Mouse (Mus musculus) hindbrain, postnatal 0 days (tissue): Measurements from ENCODE around the gene Uncx. TPM values are rescaled to one million over a fixed set of nuclear protein-coding genes. Genes with fewer than 3 reads are reported as not detected.

Experiments used
- ATAC-seq: fragments of 200-750 bp; cut with Nextera tagmentation; 2 replicates; pipeline ENCODE4 v1.8.0; 2017; ENCODE audit warnings: mild to moderate bottlenecking, moderate TSS enrichment, moderate library complexity
- DNase-seq: peaks from one replicate; pipeline ENCODE4 v3.0.0-alpha.2; 2015; ENCODE audit warnings: low spot score
- H3K27ac ChIP-seq: fragments of 300-500 bp; sonication (generic); 2 replicates; pipeline ENCODE4 v1.5.1; 2014; ENCODE audit warnings: mild to moderate bottlenecking
- H3K27me3 ChIP-seq: fragments of 300-500 bp; sonication (generic); 2 replicates; pipeline ENCODE4 v1.6.1; 2014; ENCODE audit warnings: low read length, mixed read lengths; ENCODE audit not compliant: insufficient read depth
- H3K36me3 ChIP-seq: fragments of 300-500 bp; sonication (generic); 2 replicates; pipeline ENCODE4 v1.6.1; 2014; ENCODE audit warnings: low read length, mixed read lengths; ENCODE audit not compliant: insufficient read depth
- H3K4me1 ChIP-seq: fragments of 300-500 bp; sonication (generic); 2 replicates; pipeline ENCODE4 v1.6.1; 2014; ENCODE audit warnings: antibody characterized with exemption, low read length, mixed read lengths; ENCODE audit not compliant: insufficient read depth
- H3K4me2 ChIP-seq: fragments of 300-500 bp; sonication (generic); 2 replicates; pipeline ENCODE4 v1.6.1; 2014; ENCODE audit warnings: low read depth, mild to moderate bottlenecking, low read length, moderate library complexity, mixed read lengths
- H3K4me3 ChIP-seq: fragments of 300-500 bp; sonication (generic); 2 replicates; pipeline ENCODE4 v1.5.1; 2014; ENCODE audit warnings: low read length
- H3K9ac ChIP-seq: fragments of 300-500 bp; sonication (generic); replicated peaks from 2 replicates; pipeline ENCODE4 v1.6.1; 2014; ENCODE audit warnings: mild to moderate bottlenecking, low read length, moderate library complexity, mixed read lengths
- H3K9me3 ChIP-seq: fragments of 300-500 bp; sonication (generic); 2 replicates; pipeline ENCODE4 v1.6.1; 2016; ENCODE audit warnings: low read length, mixed read lengths
- CTCF ChIP-seq: IDR thresholded peaks from 2 replicates; pipeline ENCODE4 v1.5.1; 2016; ENCODE audit warnings: antibody characterized with exemption, control low read depth, low read depth
- WGBS: fragments of 180-500 bp; shearing (Covaris S2); extraction: QIAGEN DNeasy Blood & Tissue Kit; methylation state at CpG from one replicate; pipeline ENCODE4 v1.1.7; 2014; 5-methylcytosine and 5-hydroxymethylcytosine counted together
- polyA plus RNA-seq: library from polyadenylated mRNA; unstranded; fragments of >200 nt; fragmentation: Nextera tagmentation; extraction: Ambion mirVana; gene quantifications from 2 replicates; pipeline ENCODE4 v1.2.1, GENCODE M21; 2015
- total RNA-seq: library from RNA; depleted of rRNA; stranded (reverse); fragments of >200 nt; gene quantifications from 2 replicates; pipeline ENCODE4 v1.2.3, GENCODE M21; 2014

The Uncx gene
- total and polyA plus RNA-seq, 2 experiments from 2014 or later = 30.6 to 31.3 TPM

GRCm38 (mm10) chr5:139561363-139562001 lies 18.2 kb downstream of the Uncx start:
- Histone ChIP-seq H3K4me2 (no peak overlapping the region), H3K4me1 (peaks cover 17% of the 10 kb centered on the region), H3K27me3 (peaks cover 4% of the 10 kb centered on the region; the same call in 1 of the 2 replicates), H3K9ac (no peak overlapping the region), H3K36me3 (no peaks in the 10 kb centered on the region), H3K9me3 (no peaks in the 10 kb centered on the region), H3K4me3 (no peak overlapping the region), H3K27ac (no peak overlapping the region)
- no peak for ATAC-seq
- TF ChIP-seq CTCF = no peak
- WGBS = 64% methylated on average over 4 of the region's 4 CpGs
- no peak for DNase-seq

DNA sequence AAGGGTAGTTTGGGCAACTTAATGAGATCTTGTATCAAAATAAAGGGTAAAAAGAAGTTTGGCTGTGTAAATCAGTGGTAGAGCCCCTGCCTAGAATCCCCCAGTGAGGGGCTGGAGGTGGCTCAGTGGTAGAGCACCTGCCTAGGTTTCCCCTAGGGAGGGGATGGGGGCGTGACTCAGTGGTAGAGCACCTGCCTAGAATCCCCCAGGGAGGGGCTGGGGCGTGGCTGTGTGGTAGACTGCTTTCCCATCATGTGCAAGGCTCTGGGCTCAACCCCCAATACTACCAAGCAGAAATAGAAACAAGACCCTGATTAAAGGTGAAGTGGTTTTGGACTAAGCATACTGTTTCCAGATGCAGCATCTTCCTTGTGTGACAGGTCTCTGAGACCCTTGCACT lies 21.4 kb downstream of the Uncx start:
- ATAC-seq = no peak
- TF ChIP-seq CTCF = no peak

DNA sequence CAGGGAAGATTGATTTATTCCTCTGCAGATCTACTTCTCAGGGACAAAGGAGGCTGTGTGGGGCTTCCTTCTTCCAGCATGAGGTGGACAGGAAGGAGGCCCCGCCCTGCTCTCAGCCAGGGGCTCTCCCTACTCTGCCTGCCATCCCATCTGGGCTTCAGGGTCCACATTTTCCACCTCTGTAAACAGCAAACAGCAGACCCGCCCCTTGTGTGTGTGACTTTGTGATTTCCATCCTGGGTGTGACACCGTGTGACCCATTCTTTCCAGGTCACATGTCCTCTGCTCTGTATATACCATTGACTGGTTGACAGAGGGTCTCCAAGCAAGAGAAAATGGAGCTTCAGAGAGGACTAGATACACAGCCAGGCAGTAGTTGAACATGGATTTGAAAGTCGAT lies 22.2 kb downstream of the Uncx start:
- H3K4me1 ChIP-seq = peaks cover 5% of the 10 kb centered on the region; the same call in 1 of the 2 replicates
- H3K27ac ChIP-seq = no peak overlapping the region
- DNase-seq (no peak), ATAC-seq (no peak)
- no peak for TF ChIP-seq CTCF
- H3K4me2 ChIP-seq = no peak overlapping the region
- H3K36me3 ChIP-seq = no peaks in the 10 kb centered on the region
- 60% methylated on average over 4 of the region's 4 CpGs for WGBS
- H3K9ac ChIP-seq = no peak overlapping the region
- peaks cover 4% of the 10 kb centered on the region; the same call in 1 of the 2 replicates for H3K27me3 ChIP-seq
- no peak overlapping the region for H3K4me3 ChIP-seq
- H3K9me3 ChIP-seq = no peaks in the 10 kb centered on the region

More for the DNA sequence above, 21.4 kb downstream of the Uncx start:
- Histone ChIP-seq H3K4me3 (no peak overlapping the region), H3K4me2 (no peak overlapping the region), H3K9ac (no peak overlapping the region), H3K27ac (no peak overlapping the region), H3K4me1 (peaks cover 5% of the 10 kb centered on the region; the same call in 1 of the 2 replicates), H3K9me3 (no peaks in the 10 kb centered on the region), H3K36me3 (no peaks in the 10 kb centered on the region), H3K27me3 (peaks cover 4% of the 10 kb centered on the region; the same call in 1 of the 2 replicates)
- WGBS = 69% methylated on average over 2 of the region's 2 CpGs
- DNase-seq = no peak

GRCm38 (mm10) chr5:139566640-139567399 lies 23.5 kb downstream of the Uncx start:
- H3K36me3 ChIP-seq = no peaks in the 10 kb centered on the region
- H3K27me3 ChIP-seq = peaks cover 4% of the 10 kb centered on the region; the same call in 1 of the 2 replicates
- TF ChIP-seq CTCF = no peak; the same call in 1 of the 2 replicates
- no peaks in the 10 kb centered on the region for H3K9me3 ChIP-seq
- no peak overlapping the region for H3K4me3 ChIP-seq
- no peak for DNase-seq
- ATAC-seq = no peak
- peaks cover 5% of the 10 kb centered on the region; the same call in 1 of the 2 replicates for H3K4me1 ChIP-seq
- no peak overlapping the region for H3K27ac ChIP-seq
- no peak overlapping the region for H3K4me2 ChIP-seq
- no peak overlapping the region for H3K9ac ChIP-seq
- 66% methylated on average over 6 of the region's 6 CpGs for WGBS

DNA sequence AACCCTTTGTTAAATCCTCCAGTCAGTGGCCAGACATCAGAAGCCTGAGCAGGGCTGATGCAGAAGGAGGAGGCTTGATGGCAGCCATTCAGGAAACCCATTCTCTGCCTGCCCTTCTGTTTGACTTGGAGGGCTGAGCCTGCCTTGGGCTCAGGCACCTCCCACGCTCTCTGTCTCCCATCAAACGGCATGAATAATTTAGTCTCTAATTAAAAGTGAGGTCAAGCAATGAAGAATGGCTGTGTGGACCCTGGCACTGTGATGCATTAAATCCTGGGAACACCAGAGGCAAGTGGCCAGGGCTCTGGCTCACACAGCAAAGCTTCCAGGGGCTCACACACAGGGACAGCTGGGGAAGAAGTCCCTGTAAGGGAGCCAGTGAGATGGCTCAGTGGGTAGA lies 24.8 kb downstream of the Uncx start:
- no peak overlapping the region for H3K4me3 ChIP-seq
- H3K4me2 ChIP-seq = no peak overlapping the region
- peak; percentile 69 for DNase-seq
- H3K9me3 ChIP-seq = no peaks in the 10 kb centered on the region
- peak; percentile 72 for ATAC-seq
- WGBS = 18% methylated on average over 2 of the region's 2 CpGs
- peaks cover 4% of the 10 kb centered on the region; the same call in 1 of the 2 replicates for H3K27me3 ChIP-seq
- no peak overlapping the region for H3K9ac ChIP-seq
- TF ChIP-seq CTCF = no peak
- no peak overlapping the region for H3K27ac ChIP-seq
- H3K36me3 ChIP-seq = no peaks in the 10 kb centered on the region
- H3K4me1 ChIP-seq = peaks cover 5% of the 10 kb centered on the region; the same call in 1 of the 2 replicates

GRCm38 (mm10) chr5:139572526-139572925 lies 29.2 kb downstream of the Uncx start:
- Histone ChIP-seq H3K36me3 (no peaks in the 10 kb centered on the region), H3K27ac (no peak overlapping the region), H3K27me3 (no peaks in the 10 kb centered on the region), H3K4me3 (no peak overlapping the region), H3K9me3 (0 out of 2 replicates have a peak, but pooled peaks cover 3% of the 10 kb centered on the region), H3K9ac (no peak overlapping the region), H3K4me1 (peaks cover 5% of the 10 kb centered on the region; the same call in 1 of the 2 replicates), H3K4me2 (no peak overlapping the region)
- DNase-seq = no peak
- 30% methylated on average over 7 of the region's 7 CpGs for WGBS
- TF ChIP-seq CTCF = no peak
- ATAC-seq = no peak
